Mouse (Mus musculus) ES-CJ7 (cell line): ENCODE results near the gene Zfp319.

Experiments used
- DNase-seq: peaks from one replicate; pipeline ENCODE4 v3.0.0; 2011; ENCODE audit warnings: low read depth, low spot score

The Zfp319 gene

GRCm38 (mm10) chr8:95310342-95310970 lies 21.3 kb downstream of the Zfp319 start, which contains the start of gene Tepp:
TSS of gene Tepp (plus strand) at chr8:95310566.
- no peak for DNase-seq

- DNase-seq = no peak
Measured at GRCm38 (mm10) chr8:95306431-95306830, 25.3 kb downstream of the Zfp319 start, which contains the start of gene Cngb1. TSS of gene Cngb1 (minus strand) at chr8:95306585.

- no peak for DNase-seq
Measured at GRCm38 (mm10) chr8:95305526-95305925, 26.2 kb downstream of the Zfp319 start.

- peak; percentile 41 for DNase-seq
Measured at GRCm38 (mm10) chr8:95302410-95302809, 29.3 kb downstream of the Zfp319 start.

DNA sequence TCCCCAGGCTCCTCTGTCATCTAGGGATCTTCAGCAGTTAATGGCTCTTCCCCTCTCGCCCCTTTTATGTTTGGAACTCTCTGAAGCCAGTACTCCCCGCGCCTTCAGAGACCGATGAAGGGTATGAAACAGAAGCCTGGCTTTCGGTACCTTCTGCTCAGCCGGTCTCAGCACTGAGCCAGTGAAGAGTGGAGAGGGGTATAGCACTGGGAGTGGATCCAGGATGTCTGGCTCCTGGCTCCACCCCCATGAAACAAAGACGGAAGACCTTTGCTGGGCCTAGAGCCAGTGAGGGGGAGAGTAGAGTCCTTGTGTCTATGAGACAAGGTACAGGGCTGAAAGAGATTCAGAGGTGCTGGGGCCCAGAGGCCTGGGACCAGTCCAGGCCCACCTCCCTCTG lies 37.9 kb downstream of the Zfp319 start:
- DNase-seq = no peak

- DNase-seq = no peak
Measured at GRCm38 (mm10) chr8:95293172-95293571, 38.6 kb downstream of the Zfp319 start.

- DNase-seq = no peak
Measured at GRCm38 (mm10) chr8:95289066-95289650, 42.6 kb downstream of the Zfp319 start.

DNA sequence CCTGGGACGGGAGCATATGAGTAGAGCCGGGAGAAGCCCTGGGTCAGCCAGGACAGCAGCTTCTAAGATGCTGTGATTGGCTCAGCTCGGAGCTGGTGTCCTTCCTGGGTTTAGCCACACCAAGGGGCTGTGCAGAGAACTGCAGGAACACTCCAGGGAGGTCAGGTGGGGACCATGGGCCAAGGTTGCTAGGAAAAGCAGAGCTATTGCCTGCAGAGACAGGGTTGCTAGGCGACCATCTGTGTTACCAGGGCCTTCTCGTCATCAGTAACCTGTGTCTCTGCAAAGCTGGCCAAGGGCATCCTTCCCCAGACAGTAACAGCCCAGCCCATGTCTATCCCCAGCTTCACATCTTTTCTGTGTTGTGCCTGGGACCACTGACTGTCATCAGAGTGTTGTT lies 50.3 kb downstream of the Zfp319 start:
- DNase-seq = no peak
